Mouse (Mus musculus) midbrain, embryonic 16.5 days (tissue): ENCODE data around the gene Rfpl4. TPM values are rescaled to one million over a fixed set of nuclear protein-coding genes. Genes with fewer than 3 reads are reported as not detected.
"Not testable (repeated sequence)": the region's sequence is repeated elsewhere in the genome, so short reads cannot be mapped to it uniquely, and the experiment has no call there.

ENCODE experiments used
- ATAC-seq: fragments of 200-750 bp; cut with Nextera tagmentation; 2 replicates; pipeline ENCODE4 v1.8.0; 2017; ENCODE audit warnings: moderate TSS enrichment
- H3K27ac ChIP-seq: fragments of 300-500 bp; sonication (generic); 2 replicates; pipeline ENCODE4 v1.5.1; 2014; ENCODE audit warnings: mild to moderate bottlenecking, low read length, mixed read lengths
- H3K27me3 ChIP-seq: fragments of 300-500 bp; sonication (generic); 2 replicates; pipeline ENCODE4 v1.6.1; 2014; ENCODE audit warnings: low read depth, low read length, mixed read lengths; ENCODE audit not compliant: control insufficient read depth, insufficient read depth
- H3K36me3 ChIP-seq: fragments of 300-500 bp; sonication (generic); 2 replicates; pipeline ENCODE4 v1.6.1; 2014; ENCODE audit warnings: mild to moderate bottlenecking, low read length, moderate library complexity, mixed read lengths; ENCODE audit not compliant: control insufficient read depth, insufficient read depth
- H3K4me1 ChIP-seq: fragments of 300-500 bp; sonication (generic); 2 replicates; pipeline ENCODE4 v1.6.1; 2014; ENCODE audit warnings: mild to moderate bottlenecking, low read length, mixed read lengths; ENCODE audit not compliant: control insufficient read depth, insufficient read depth
- H3K4me2 ChIP-seq: fragments of 300-500 bp; sonication (generic); 2 replicates; pipeline ENCODE4 v1.6.1; 2014; ENCODE audit warnings: mild to moderate bottlenecking, low read length, mixed read lengths
- H3K4me3 ChIP-seq: fragments of 300-500 bp; sonication (generic); 2 replicates; pipeline ENCODE4 v1.5.1; 2014; ENCODE audit warnings: low read depth, mild to moderate bottlenecking, low read length, moderate library complexity, mixed read lengths
- H3K9ac ChIP-seq: fragments of 300-500 bp; sonication (generic); 2 replicates; pipeline ENCODE4 v1.6.1; 2014; ENCODE audit warnings: low read depth, low read length, mixed read lengths
- H3K9me3 ChIP-seq: fragments of 300-500 bp; sonication (generic); replicated peaks from 2 replicates; pipeline ENCODE4 v1.6.1; 2014; ENCODE audit warnings: mild to moderate bottlenecking, low read length, mixed read lengths; ENCODE audit not compliant: control insufficient read depth, poor library complexity, severe bottlenecking
- WGBS: fragments of 180-500 bp; shearing (Covaris S2); extraction: QIAGEN DNeasy Blood & Tissue Kit; methylation state at CpG from one replicate; pipeline ENCODE4 v1.1.7; 2014; 5-methylcytosine and 5-hydroxymethylcytosine counted together
- polyA plus RNA-seq: library from polyadenylated mRNA; unstranded; fragments of >200 nt; fragmentation: Nextera tagmentation; extraction: Ambion mirVana; gene quantifications from 2 replicates; pipeline ENCODE4 v1.2.1, GENCODE M21; 2015

Gene Rfpl4
- polyA plus RNA-seq, 1 experiment from 2014 or later = not detected

- Histone ChIP-seq H3K27ac (no peak overlapping the region), H3K9me3 (no peaks in the 10 kb centered on the region), H3K4me3 (no peak overlapping the region), H3K4me2 (no peak overlapping the region), H3K9ac (no peak overlapping the region), H3K4me1 (peaks cover 24% of the 10 kb centered on the region), H3K36me3 (peaks cover 3% of the 10 kb centered on the region), H3K27me3 (no peaks in the 10 kb centered on the region)
- no peak for ATAC-seq
- 94% methylated on average over 18 of the region's 18 CpGs for WGBS
Observed at GRCm38 (mm10) chr7:5083325-5084105, 33.2 kb downstream of the Rfpl4 start.

GRCm38 (mm10) chr7:5081939-5082338, 34.8 kb downstream of the Rfpl4 start:
- peaks cover 24% of the 10 kb centered on the region for H3K4me1 ChIP-seq
- no peak overlapping the region for H3K4me3 ChIP-seq
- H3K4me2 ChIP-seq = no peak overlapping the region
- H3K9me3 ChIP-seq = no peaks in the 10 kb centered on the region
- peaks cover 7% of the 10 kb centered on the region for H3K36me3 ChIP-seq
- H3K27me3 ChIP-seq = no peaks in the 10 kb centered on the region
- no peak for ATAC-seq
- H3K9ac ChIP-seq = no peak overlapping the region
- WGBS = 100% methylated on average over 2 of the region's 2 CpGs
- no peak overlapping the region for H3K27ac ChIP-seq

GRCm38 (mm10) chr7:5081241-5081640, 35.5 kb downstream of the Rfpl4 start:
- Histone ChIP-seq H3K9ac (peak overlapping the region; percentile 20; the same call in 1 of the 2 replicates), H3K36me3 (peaks cover 12% of the 10 kb centered on the region), H3K9me3 (no peaks in the 10 kb centered on the region), H3K27ac (no peak overlapping the region), H3K27me3 (no peaks in the 10 kb centered on the region), H3K4me1 (peaks cover 24% of the 10 kb centered on the region), H3K4me2 (peak overlapping the region; percentile 63), H3K4me3 (peak overlapping the region; percentile 99)
- no peak for ATAC-seq
- 71% methylated on average over 6 of the region's 6 CpGs for WGBS

GRCm38 (mm10) chr7:5080815-5081214, 35.9 kb downstream of the Rfpl4 start:
- ATAC-seq = no peak
- Histone ChIP-seq H3K4me1 (peaks cover 24% of the 10 kb centered on the region), H3K9me3 (no peaks in the 10 kb centered on the region), H3K27me3 (no peaks in the 10 kb centered on the region), H3K4me2 (peak overlapping the region; percentile 63), H3K36me3 (peaks cover 13% of the 10 kb centered on the region), H3K4me3 (peak overlapping the region; percentile 99), H3K9ac (peak overlapping the region; percentile 96), H3K27ac (peak overlapping the region; percentile 89)
- WGBS = 15% methylated on average over 6 of the region's 6 CpGs

- Histone ChIP-seq H3K4me1 (peaks cover 24% of the 10 kb centered on the region), H3K36me3 (peaks cover 13% of the 10 kb centered on the region), H3K9ac (peak within 1 kb of the TSS; percentile 96), H3K4me3 (peak within 1 kb of the TSS; percentile 99), H3K4me2 (peak within 1 kb of the TSS; percentile 63), H3K27ac (peak within 1 kb of the TSS; percentile 89), H3K9me3 (no peaks in the 10 kb centered on the region), H3K27me3 (no peaks in the 10 kb centered on the region)
- 1% methylated on average over 57 of the region's 81 CpGs for WGBS
- ATAC-seq = peak; percentile 97
Observed at GRCm38 (mm10) chr7:5080010-5080751, 36.6 kb downstream of the Rfpl4 start, which contains the start of gene Epn1. Epn1 (plus strand) TSS chr7:5080235.

GRCm38 (mm10) chr7:5079365-5080009, 37.3 kb downstream of the Rfpl4 start:
- 46% methylated on average over 7 of the region's 13 CpGs for WGBS
- H3K27ac ChIP-seq = peak overlapping the region; percentile 89
- H3K4me2 ChIP-seq = peak overlapping the region; percentile 63
- H3K27me3 ChIP-seq, H3K9me3 ChIP-seq: not testable (repeated sequence)
- H3K4me3 ChIP-seq = peak overlapping the region; percentile 99
- peak; percentile 62 for ATAC-seq
- H3K36me3 ChIP-seq = peaks cover 20% of the 10 kb centered on the region
- H3K4me1 ChIP-seq = peaks cover 24% of the 10 kb centered on the region
- H3K9ac ChIP-seq = peak overlapping the region; percentile 96

GRCm38 (mm10) chr7:5076931-5077330, 39.8 kb downstream of the Rfpl4 start:
- H3K27me3 ChIP-seq = no peaks in the 10 kb centered on the region
- H3K4me3 ChIP-seq = no peak overlapping the region
- peaks cover 31% of the 10 kb centered on the region for H3K36me3 ChIP-seq
- no peak overlapping the region for H3K4me2 ChIP-seq
- peaks cover 11% of the 10 kb centered on the region for H3K4me1 ChIP-seq
- no peaks in the 10 kb centered on the region for H3K9me3 ChIP-seq
- 91% methylated on average over 2 of the region's 2 CpGs for WGBS
- no peak overlapping the region for H3K9ac ChIP-seq
- ATAC-seq = no peak
- no peak overlapping the region for H3K27ac ChIP-seq

- Histone ChIP-seq H3K9ac (no peak overlapping the region), H3K36me3 (peaks cover 46% of the 10 kb centered on the region), H3K4me2 (no peak overlapping the region), H3K4me1 (no peaks in the 10 kb centered on the region), H3K27ac (no peak overlapping the region), H3K4me3 (no peak overlapping the region), H3K9me3 (no peaks in the 10 kb centered on the region), H3K27me3 (no peaks in the 10 kb centered on the region)
- 96% methylated on average over 5 of the region's 5 CpGs for WGBS
- no peak for ATAC-seq
Observed at GRCm38 (mm10) chr7:5074984-5075383, 41.8 kb downstream of the Rfpl4 start.
